Mouse (Mus musculus): ENCODE results near the gene 1700034J05Rik. TPM values are rescaled to one million over a fixed set of nuclear protein-coding genes. Genes with fewer than 3 reads are reported as not detected.

The 1700034J05Rik gene
- polyA plus RNA-seq, 1 experiment from 2014 or later: 0.15 TPM

DNA sequence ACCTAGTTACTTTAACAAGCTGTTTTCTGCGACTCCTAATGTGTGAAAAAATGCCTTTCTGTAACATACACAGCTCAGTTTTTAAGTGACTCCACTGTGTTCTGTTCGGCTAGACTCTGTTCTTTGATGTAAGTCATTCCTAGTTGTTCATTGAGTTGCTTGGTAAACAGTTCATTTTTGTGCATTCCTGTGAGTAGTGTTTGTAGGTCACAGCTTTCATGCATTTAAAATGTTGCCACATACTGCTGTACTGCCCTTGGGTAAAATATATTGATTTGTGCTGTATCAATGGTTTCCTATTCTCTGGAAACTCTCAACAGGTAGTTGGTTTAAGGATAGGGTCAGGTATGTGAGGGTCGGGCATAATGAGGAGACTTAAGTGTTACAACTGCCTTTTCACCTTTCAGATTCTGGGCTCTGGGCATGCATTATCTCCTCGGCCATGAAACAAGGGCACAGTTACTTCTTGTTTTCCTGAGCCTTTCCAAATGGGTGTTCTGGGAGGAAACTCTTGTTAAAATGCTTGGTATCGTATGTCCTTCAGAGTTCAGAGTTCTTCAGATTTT, 27.7 kb downstream of the 1700034J05Rik start:
- no peaks in the 10 kb centered on the region for H3K36me3 ChIP-seq (ENCODE audit: control insufficient read depth, insufficient read depth, low read length)
- 82% methylated on average over 5 of the region's 5 CpGs for WGBS
- no peak overlapping the region for H3K4me3 ChIP-seq (ENCODE audit: low read depth, low read length)
- H3K9ac ChIP-seq (ENCODE audit: low read length): no peak overlapping the region
- no peak overlapping the region for H3K27ac ChIP-seq (ENCODE audit: low read depth, low read length)
- DNase-seq (ENCODE audit: low spot score) (no peak), ATAC-seq (ENCODE audit: insufficient read depth, low FRiP score, low TSS enrichment) (no peak)
- no peaks in the 10 kb centered on the region for H3K4me1 ChIP-seq (ENCODE audit: control insufficient read depth, insufficient read depth, low read length)
- H3K9me3 ChIP-seq (ENCODE audit: control insufficient read depth, low read length): no peaks in the 10 kb centered on the region
- no peaks in the 10 kb centered on the region for H3K27me3 ChIP-seq (ENCODE audit: control insufficient read depth, insufficient read depth, low read length)
- no peak overlapping the region for H3K4me2 ChIP-seq (ENCODE audit: low read depth)

GRCm38 (mm10) chr6:146918341-146918740, 35.9 kb downstream of the 1700034J05Rik start:
- 84% methylated on average over 6 of the region's 6 CpGs for WGBS
- no peaks in the 10 kb centered on the region for H3K27me3 ChIP-seq (ENCODE audit: control insufficient read depth, insufficient read depth, low read length)
- H3K9me3 ChIP-seq (ENCODE audit: control insufficient read depth, low read length): no peaks in the 10 kb centered on the region
- H3K4me1 ChIP-seq (ENCODE audit: control insufficient read depth, insufficient read depth, low read length): no peaks in the 10 kb centered on the region
- DNase-seq (ENCODE audit: low spot score) (no peak), ATAC-seq (ENCODE audit: insufficient read depth, low FRiP score, low TSS enrichment) (no peak)
- no peak overlapping the region for H3K4me2 ChIP-seq (ENCODE audit: low read depth)
- no peak overlapping the region for H3K9ac ChIP-seq (ENCODE audit: low read length)
- no peak overlapping the region for H3K4me3 ChIP-seq (ENCODE audit: low read depth, low read length)
- H3K27ac ChIP-seq (ENCODE audit: low read depth, low read length): no peak overlapping the region
- H3K36me3 ChIP-seq (ENCODE audit: control insufficient read depth, insufficient read depth, low read length): no peaks in the 10 kb centered on the region

DNA sequence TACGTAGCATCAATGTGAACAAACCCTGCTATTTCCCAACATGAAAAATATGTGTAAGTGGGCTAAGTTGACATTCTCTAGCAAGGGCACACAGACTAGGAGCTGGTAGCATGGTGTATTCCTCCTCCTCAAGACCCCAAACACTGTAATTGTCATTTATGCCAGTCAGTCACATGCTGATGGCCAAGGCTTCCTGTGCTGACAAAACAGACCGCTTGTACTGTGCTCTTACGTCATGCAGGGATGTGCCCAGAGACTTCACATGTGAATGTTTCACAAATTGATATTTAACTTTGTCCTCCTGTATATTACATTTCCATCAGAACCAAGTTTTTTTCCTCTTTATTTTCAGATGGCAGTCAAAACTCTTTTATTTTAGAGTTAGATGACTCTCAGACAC, 36.8 kb downstream of the 1700034J05Rik start:
- no peak for ATAC-seq (ENCODE audit: insufficient read depth, low FRiP score, low TSS enrichment)
- H3K4me3 ChIP-seq (ENCODE audit: low read depth, low read length): no peak overlapping the region
- no peak overlapping the region for H3K4me2 ChIP-seq (ENCODE audit: low read depth)
- H3K27ac ChIP-seq (ENCODE audit: low read depth, low read length): no peak overlapping the region
- no peaks in the 10 kb centered on the region for H3K9me3 ChIP-seq (ENCODE audit: control insufficient read depth, low read length)
- 91% methylated on average over 3 of the region's 3 CpGs for WGBS
- no peaks in the 10 kb centered on the region for H3K27me3 ChIP-seq (ENCODE audit: control insufficient read depth, insufficient read depth, low read length)
- H3K4me1 ChIP-seq (ENCODE audit: control insufficient read depth, insufficient read depth, low read length): no peaks in the 10 kb centered on the region
- no peak for DNase-seq (ENCODE audit: low spot score)
- no peak overlapping the region for H3K9ac ChIP-seq (ENCODE audit: low read length)
- no peaks in the 10 kb centered on the region for H3K36me3 ChIP-seq (ENCODE audit: control insufficient read depth, insufficient read depth, low read length)

- Histone ChIP-seq H3K27me3 (ENCODE audit: control insufficient read depth, insufficient read depth, low read length) (no peaks in the 10 kb centered on the region), H3K4me3 (ENCODE audit: low read depth, low read length) (no peak overlapping the region), H3K4me1 (ENCODE audit: control insufficient read depth, insufficient read depth, low read length) (no peaks in the 10 kb centered on the region), H3K9ac (ENCODE audit: low read length) (no peak overlapping the region), H3K4me2 (ENCODE audit: low read depth) (no peak overlapping the region), H3K27ac (ENCODE audit: low read depth, low read length) (no peak overlapping the region), H3K36me3 (ENCODE audit: control insufficient read depth, insufficient read depth, low read length) (no peaks in the 10 kb centered on the region), H3K9me3 (ENCODE audit: control insufficient read depth, low read length) (no peaks in the 10 kb centered on the region)
- no peak for DNase-seq (ENCODE audit: low spot score)
- WGBS: 92% methylated on average over 1 of the region's 1 CpGs
- no peak for ATAC-seq (ENCODE audit: insufficient read depth, low FRiP score, low TSS enrichment)
Observed at GRCm38 (mm10) chr6:146915808-146916207, 38.4 kb downstream of the 1700034J05Rik start.

DNA sequence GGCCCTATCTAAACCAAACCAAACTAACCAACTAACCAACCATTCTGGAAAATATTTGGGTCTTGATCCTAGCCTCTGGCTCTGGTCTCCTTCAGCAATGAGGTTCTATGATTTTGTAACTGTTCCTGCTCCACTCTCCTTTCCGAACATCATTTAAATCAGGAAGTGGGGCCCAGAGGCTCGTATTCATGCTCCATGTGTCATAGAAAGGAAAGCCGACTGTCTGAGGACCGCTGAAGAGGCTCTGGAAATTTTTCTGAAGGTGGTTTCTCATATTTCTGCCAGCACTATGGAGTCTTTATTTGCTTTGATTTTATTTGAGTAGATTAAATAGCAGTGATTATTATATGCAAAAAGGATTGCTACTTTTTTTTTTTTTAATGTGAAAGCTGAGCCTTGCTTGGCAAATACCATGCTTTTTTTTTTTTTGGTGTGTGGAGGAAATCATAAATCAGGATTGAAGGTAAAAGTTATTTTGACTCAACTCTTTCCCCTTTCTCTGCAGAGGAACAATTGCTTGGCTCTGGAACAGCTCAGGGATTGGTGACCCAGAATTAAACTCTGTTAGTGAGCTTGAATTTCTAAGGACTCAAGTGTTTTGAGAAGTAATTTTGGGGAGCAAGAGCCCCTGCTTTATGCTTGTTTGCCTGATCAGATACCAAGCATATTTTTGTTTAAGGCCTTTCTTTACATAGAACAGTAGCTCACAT, 40.6 kb downstream of the 1700034J05Rik start:
- no peak overlapping the region for H3K27ac ChIP-seq (ENCODE audit: low read depth, low read length)
- ATAC-seq (ENCODE audit: insufficient read depth, low FRiP score, low TSS enrichment): no peak
- H3K27me3 ChIP-seq (ENCODE audit: control insufficient read depth, insufficient read depth, low read length): no peaks in the 10 kb centered on the region
- H3K4me2 ChIP-seq (ENCODE audit: low read depth): no peak overlapping the region
- H3K4me3 ChIP-seq (ENCODE audit: low read depth, low read length): no peak overlapping the region
- DNase-seq (ENCODE audit: low spot score): no peak
- H3K9ac ChIP-seq (ENCODE audit: low read length): no peak overlapping the region
- H3K9me3 ChIP-seq (ENCODE audit: control insufficient read depth, low read length): no peaks in the 10 kb centered on the region
- H3K36me3 ChIP-seq (ENCODE audit: control insufficient read depth, insufficient read depth, low read length): no peaks in the 10 kb centered on the region
- 62% methylated on average over 4 of the region's 4 CpGs for WGBS
- H3K4me1 ChIP-seq (ENCODE audit: control insufficient read depth, insufficient read depth, low read length): no peaks in the 10 kb centered on the region

DNA sequence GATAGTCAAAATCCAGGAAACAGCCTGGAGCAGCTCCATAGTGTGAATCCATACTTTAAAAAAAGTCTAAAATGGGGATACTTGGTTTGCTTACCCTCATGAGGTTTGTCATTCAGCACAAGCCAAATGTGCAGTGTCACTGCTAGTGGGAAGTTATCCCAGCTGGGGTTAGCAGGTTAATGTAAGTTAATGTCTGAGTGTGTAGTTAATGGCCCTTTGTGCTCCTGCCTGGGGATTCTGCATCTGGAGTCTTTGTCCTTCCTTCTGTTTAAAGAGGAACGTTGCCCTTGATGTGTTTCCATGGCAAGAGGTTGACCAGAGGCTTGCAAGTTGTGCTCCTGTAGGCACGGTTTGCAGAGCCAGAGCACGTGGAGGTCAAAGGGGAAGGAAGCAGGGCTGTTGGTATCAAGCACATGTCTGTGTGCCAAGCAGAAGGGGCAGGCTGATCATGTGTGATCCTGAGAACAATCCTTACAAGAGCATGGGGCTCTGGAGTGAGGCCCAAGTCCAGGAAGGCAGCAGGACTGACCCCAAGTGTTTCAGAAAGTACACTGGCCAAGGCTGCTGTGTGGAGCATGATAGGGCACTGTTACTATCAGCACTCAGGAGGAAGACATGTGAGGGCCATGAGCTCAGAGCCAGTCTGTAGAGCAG, 41.3 kb downstream of the 1700034J05Rik start:
- Histone ChIP-seq H3K36me3 (ENCODE audit: control insufficient read depth, insufficient read depth, low read length) (no peaks in the 10 kb centered on the region), H3K4me2 (ENCODE audit: low read depth) (no peak overlapping the region), H3K4me3 (ENCODE audit: low read depth, low read length) (no peak overlapping the region), H3K4me1 (ENCODE audit: control insufficient read depth, insufficient read depth, low read length) (no peaks in the 10 kb centered on the region), H3K27ac (ENCODE audit: low read depth, low read length) (no peak overlapping the region), H3K9ac (ENCODE audit: low read length) (no peak overlapping the region), H3K27me3 (ENCODE audit: control insufficient read depth, insufficient read depth, low read length) (no peaks in the 10 kb centered on the region), H3K9me3 (ENCODE audit: control insufficient read depth, low read length) (no peaks in the 10 kb centered on the region)
- ATAC-seq (ENCODE audit: insufficient read depth, low FRiP score, low TSS enrichment): no peak
- no peak for DNase-seq (ENCODE audit: low spot score)
- whole genome bisulfite sequencing: 13% methylated on average over 3 of the region's 3 CpGs

GRCm38 (mm10) chr6:146910801-146911200, 43.4 kb downstream of the 1700034J05Rik start:
- no peak overlapping the region for H3K4me3 ChIP-seq (ENCODE audit: low read depth, low read length)
- DNase-seq (ENCODE audit: low spot score): no peak
- H3K4me1 ChIP-seq (ENCODE audit: control insufficient read depth, insufficient read depth, low read length): no peaks in the 10 kb centered on the region
- H3K27ac ChIP-seq (ENCODE audit: low read depth, low read length): no peak overlapping the region
- no peaks in the 10 kb centered on the region for H3K36me3 ChIP-seq (ENCODE audit: control insufficient read depth, insufficient read depth, low read length)
- no peaks in the 10 kb centered on the region for H3K27me3 ChIP-seq (ENCODE audit: control insufficient read depth, insufficient read depth, low read length)
- no peak overlapping the region for H3K9ac ChIP-seq (ENCODE audit: low read length)
- no peaks in the 10 kb centered on the region for H3K9me3 ChIP-seq (ENCODE audit: control insufficient read depth, low read length)
- WGBS: 91% methylated on average over 2 of the region's 2 CpGs
- no peak overlapping the region for H3K4me2 ChIP-seq (ENCODE audit: low read depth)
- no peak for ATAC-seq (ENCODE audit: insufficient read depth, low FRiP score, low TSS enrichment)

DNA sequence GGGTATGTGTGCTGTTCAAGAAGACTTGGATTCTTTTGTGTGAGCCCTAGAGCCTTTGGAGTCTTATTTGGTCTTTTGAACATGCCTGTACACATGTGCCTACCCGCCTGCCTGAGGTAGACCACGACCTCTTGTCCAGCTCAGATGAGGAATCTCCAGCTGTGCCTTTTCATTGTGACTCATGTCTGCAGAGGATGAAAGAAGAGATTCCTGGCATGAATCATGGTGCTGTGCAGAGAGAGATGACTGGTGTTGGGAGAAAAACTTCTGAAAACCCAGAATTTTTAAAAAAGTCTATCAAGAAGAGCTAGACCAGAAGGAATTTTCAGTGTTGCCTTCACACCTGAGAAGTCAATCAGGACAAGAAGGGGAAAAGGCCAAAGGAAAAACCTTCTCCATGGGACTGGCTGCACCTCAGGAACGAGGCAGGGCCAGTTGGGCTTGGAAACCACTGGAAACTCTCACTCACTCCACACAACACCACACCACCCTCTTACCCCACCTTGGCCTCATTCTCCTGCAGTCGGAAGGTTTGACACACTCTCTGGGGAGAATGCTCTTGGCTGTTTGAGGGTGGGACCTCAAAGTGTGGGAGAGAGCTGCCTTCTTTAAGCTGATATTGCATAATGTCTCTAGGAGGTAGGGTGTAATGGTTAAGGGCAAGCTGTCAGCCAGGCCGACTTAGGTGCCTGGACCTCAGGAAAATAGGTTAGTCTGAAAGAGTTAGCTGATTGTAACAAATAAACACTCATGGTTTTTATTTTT, 44.3 kb downstream of the 1700034J05Rik start:
- H3K9me3 ChIP-seq (ENCODE audit: control insufficient read depth, low read length): no peaks in the 10 kb centered on the region
- ATAC-seq (ENCODE audit: insufficient read depth, low FRiP score, low TSS enrichment): no peak
- no peak overlapping the region for H3K4me2 ChIP-seq (ENCODE audit: low read depth)
- no peak for DNase-seq (ENCODE audit: low spot score)
- no peak overlapping the region for H3K9ac ChIP-seq (ENCODE audit: low read length)
- no peaks in the 10 kb centered on the region for H3K36me3 ChIP-seq (ENCODE audit: control insufficient read depth, insufficient read depth, low read length)
- H3K4me3 ChIP-seq (ENCODE audit: low read depth, low read length): no peak overlapping the region
- H3K27me3 ChIP-seq (ENCODE audit: control insufficient read depth, insufficient read depth, low read length): no peaks in the 10 kb centered on the region
- no peak overlapping the region for H3K27ac ChIP-seq (ENCODE audit: low read depth, low read length)
- 77% methylated on average over 5 of the region's 5 CpGs for WGBS
- no peaks in the 10 kb centered on the region for H3K4me1 ChIP-seq (ENCODE audit: control insufficient read depth, insufficient read depth, low read length)

Measured in neural tube, embryonic 11.5 days (tissue).